Mouse (Mus musculus): ENCODE results near the gene Slc39a11.
A peak's percentile ranks its signal among the peaks of the same experiment; 100 is the strongest.

The Slc39a11 gene

GRCm38 (mm10) chr11:113391664-113392063 is 258.2 kb downstream of the Slc39a11 start:
- no peak for DNase-seq

DNA sequence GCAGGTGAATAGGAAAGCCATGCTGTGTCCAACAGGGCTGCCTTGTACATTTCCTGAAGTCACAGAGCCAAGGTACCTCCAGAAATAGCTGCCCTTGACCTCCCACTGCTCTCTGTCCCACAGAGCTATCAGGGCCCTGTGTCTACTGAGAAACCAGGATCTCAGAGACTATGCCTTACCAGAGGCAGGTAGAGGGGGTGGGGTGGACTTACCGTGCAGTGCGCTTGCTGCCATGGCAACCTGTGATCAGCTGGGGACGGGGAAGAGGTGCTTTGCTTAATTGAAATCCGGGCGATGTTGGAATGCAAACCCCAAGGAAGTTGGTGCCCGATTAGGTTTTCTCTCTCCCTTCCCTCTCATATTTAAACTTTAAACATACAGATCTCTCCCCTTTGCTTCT is 260.2 kb downstream of the Slc39a11 start:
- peak in 1 of 2 experiments; percentile 11 for DNase-seq

DNA sequence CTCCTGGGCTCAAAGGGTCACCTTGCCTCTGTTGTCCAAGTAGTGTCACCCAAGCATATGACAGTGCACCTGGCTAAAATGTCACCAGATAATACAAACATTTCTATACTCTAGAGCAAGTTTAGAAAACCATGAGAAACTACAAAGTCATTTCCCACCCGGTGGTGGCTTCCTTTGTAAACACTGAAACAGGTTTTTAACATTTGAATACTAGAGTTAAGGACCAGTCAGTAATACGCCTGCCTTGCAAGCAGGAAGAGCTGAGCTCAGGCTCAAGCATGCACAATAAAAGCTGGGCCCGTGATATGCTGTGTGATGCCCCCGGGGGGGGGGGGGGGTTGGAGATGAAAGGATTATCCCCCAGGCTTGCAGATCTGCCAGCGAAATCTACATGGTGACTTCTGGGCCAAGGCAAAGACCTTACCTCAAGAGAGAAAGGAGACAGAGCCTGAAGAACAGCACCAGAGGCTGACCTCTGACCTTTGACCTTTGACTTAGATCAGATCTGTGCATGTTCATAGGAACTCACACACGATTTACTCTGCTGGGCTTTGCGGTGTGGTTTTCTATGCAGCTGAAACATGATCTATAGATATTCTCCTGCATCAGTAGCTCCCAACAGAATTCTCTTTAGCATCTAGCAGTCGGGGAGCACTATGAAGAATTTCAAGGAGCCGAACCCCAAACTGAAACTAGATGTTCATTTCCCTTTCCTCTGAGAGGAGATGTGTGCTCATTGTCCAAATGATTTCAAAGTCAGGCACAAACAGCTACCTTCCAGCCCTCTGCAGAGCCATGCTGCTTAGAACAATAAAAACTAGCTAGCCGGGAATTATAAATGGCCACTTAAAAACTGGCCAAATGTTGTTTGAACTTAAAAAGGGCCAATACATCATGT is 267.0 kb downstream of the Slc39a11 start:
- DNase-seq, result no peak

DNA sequence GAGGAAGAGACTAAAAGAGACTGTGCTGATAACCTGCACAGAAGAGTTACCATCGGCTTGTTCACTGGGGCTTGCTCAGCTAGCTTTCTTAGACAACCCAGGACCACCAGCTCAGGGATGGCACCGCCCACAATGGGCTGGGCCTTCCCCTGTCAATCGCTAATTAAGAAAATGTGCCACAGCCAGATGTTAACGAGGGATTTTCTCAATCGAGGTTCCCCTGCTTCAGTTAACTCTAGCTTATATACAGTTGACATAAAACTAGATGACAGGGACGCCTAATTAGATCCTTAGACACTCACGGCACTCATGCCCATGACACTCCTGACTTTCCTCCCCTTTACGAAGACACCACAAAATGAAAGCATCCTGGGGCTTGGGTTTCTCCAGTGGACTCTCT is 268.3 kb downstream of the Slc39a11 start:
- DNase-seq, result no peak

GRCm38 (mm10) chr11:113378867-113379266 is 271.0 kb downstream of the Slc39a11 start:
- no peak for DNase-seq

- peak in 1 of 2 experiments; percentile 20 for DNase-seq
These were observed 273.8 kb downstream of the Slc39a11 start for GRCm38 (mm10) chr11:113376066-113376465.

DNA sequence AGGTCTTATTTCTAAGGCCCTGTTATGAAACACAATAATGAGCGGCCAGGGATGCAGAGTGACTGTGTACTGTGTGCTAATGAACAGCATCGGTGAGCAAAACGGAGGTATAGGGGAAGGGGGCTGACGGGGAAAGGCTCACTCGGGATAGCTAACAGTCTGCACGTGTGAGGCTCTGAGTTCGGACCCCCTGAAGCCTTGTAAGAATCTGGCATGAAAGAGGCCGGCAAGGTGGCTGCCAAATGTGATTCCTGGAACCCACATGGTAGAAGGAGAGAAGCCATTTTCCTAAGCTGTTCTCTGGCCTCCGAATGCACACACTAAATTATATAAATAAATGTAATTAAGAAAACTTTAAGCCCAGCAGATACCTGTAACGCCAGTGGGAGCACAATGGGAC is 276.0 kb downstream of the Slc39a11 start:
- no peak for DNase-seq

- DNase-seq, result no peak
These were observed 276.5 kb downstream of the Slc39a11 start for GRCm38 (mm10) chr11:113373331-113373730.

DNA sequence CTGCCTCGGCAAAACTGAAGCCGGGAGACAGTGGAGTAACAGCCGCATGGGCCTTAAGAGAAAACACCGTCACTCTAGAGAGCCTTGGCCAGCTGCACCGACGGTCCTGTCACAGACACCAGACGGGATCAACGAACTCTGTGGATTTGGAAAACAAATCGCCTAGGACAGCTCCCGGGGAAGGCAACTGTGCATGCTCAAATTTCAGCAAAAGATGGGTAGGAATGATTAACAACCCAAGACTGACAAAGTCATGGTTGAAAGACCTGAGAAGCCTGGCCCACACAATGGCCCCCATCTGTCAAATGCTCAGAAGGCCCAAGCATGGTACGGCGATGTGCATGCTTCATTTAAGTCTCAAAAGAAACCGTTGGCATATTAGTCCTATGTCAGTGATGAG is 281.8 kb downstream of the Slc39a11 start:
- DNase-seq, result peak in 1 of 2 experiments; percentile 21

- no peak for DNase-seq
These were observed 283.4 kb downstream of the Slc39a11 start for GRCm38 (mm10) chr11:113366257-113367030.

DNA sequence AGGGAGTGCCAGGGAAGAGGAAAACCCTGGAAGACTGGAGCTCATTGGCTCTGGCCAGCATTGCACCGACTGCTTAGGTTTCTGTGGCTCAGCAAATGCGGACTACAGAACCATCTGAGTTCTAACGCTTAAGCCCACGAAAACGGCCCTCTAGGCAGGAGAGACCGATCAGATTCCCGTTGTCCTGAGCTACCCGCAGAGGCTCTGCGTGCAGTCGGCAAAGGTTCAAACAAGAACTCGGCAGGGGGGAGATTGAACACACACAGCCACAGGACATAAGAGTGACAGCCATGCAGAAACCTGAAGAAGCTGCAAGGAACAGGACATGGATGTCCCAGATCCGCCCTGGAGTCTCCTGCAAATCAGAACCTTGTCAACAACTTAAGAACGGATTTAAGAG is 286.1 kb downstream of the Slc39a11 start:
- no peak for DNase-seq

GRCm38 (mm10) chr11:113362617-113363016 is 287.3 kb downstream of the Slc39a11 start:
- DNase-seq, result no peak

- no peak for DNase-seq
These were observed 289.6 kb downstream of the Slc39a11 start for GRCm38 (mm10) chr11:113360049-113360835.

GRCm38 (mm10) chr11:113355932-113356331 is 293.9 kb downstream of the Slc39a11 start:
- DNase-seq, result no peak

- no peak for DNase-seq
These were observed 297.6 kb downstream of the Slc39a11 start for GRCm38 (mm10) chr11:113352085-113352815.

DNA sequence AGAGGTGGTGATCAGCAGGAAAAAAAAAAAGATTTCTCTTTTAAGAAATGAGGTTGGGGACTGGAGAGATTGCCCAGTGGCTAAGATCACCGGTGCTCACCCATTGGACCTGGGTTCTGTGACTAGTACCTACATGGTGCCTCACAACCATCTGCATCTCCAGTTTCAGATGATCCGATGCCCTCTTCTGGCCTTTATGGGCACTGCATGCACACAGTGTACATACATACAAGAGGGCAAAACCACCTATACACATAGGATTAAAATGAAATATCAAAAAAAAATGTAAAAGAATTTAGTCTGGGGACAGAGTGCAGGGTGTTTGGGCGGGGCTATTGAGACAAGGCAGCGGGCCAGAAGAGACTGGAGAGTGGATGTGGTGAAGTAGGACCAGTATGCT is 299.3 kb downstream of the Slc39a11 start:
- DNase-seq, result peak in 1 of 2 experiments; percentile 11

- no peak for DNase-seq
These were observed 302.9 kb downstream of the Slc39a11 start for GRCm38 (mm10) chr11:113346895-113347514.

DNA sequence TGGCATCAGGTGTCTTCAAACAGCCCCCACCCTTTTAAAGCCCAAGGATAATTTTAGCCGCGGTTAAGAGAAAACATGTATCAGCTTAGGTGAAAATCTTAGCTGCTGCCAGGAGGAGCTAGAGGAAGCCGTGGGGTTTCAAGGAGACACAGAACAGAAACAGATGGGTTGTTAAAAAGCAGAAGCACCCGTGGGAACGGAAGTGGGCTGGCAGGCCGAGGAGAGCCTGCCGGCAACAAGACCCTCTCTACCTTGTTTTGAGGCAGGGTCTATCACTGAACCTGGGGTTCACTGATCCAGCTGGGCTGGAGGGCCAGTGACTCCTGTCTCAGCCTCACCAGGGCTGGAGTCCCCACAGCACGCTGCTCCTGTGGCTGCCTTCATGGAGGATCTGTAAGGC is 310.1 kb downstream of the Slc39a11 start:
- no peak for DNase-seq

- peak in 1 of 2 experiments; percentile 5 for DNase-seq
These were observed 311.3 kb downstream of the Slc39a11 start for GRCm38 (mm10) chr11:113338581-113338980.

DNA sequence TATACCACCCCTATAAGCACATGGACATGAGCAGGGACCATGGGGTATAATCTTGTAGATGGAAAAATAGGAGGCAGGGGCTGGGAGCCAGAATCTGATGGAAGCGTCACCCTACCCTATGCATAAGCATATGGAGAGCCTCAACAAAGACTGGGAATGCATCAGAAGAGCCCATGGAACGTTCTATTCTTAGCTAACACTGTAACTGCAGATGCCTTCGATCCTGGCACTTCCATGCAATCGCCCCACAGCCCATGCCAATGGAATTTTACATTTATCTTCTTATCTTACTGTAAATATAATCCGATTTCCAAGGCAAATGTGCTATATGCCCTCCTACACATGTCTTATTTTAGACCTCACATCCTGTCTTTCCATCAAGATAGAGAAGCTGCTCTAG is 314.2 kb downstream of the Slc39a11 start:
- no peak for DNase-seq

- DNase-seq, result no peak
These were observed 315.4 kb downstream of the Slc39a11 start for GRCm38 (mm10) chr11:113334444-113334881.

DNA sequence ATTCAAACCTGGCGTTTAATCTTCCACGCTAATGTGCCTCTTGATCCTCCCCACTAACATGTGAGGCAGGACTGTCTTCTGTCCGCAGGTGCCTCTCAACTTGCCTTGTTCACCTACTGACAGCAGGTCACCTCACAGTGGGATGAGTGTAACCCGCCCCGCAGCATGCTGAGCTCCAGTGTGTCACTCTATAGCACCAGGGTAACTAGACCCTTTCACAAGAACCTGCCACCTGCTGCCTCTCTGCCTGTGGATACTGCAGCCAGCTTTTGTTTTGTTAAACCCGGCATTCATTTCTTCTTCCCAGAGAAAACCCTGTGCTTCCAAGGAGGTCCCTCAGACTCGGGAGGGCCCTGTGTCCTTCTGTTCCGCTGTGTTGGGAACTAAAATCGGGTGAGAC is 316.3 kb downstream of the Slc39a11 start:
- no peak for DNase-seq
